Mouse (Mus musculus): ENCODE results near the gene Nfatc2.

DNA sequence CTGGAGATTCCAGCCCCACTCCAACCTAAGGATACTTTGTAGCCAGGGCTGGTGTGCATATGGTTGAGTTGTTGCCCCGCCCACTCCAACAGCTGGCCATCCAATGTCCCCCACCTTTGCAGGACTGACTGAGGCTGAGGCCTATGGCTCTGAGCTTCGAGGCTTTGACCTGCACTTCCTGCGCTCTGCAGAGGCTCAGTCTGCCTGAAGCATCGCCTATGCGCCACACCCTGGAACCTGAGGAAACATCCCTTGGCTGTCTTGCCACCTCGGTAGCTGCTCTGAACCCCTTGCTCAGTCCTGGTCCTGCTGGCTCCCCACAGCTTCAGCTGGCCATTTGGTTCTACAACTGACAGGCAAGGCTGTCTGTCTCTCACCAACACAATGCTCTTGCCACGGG lies 24.1 kb downstream of the Nfatc2 start:
- TF ChIP-seq GATA1 (IDR thresholded peaks at IDR 0.05; ENCODE audit: borderline replicate concordance, low read length) = no peak
- TF ChIP-seq FLI1 (IDR thresholded peaks at IDR 0.05; ENCODE audit: low read length) = no peak

All from megakaryocyte, embryonic 14.5 days (primary cell).